Mouse (Mus musculus) left cerebral cortex, adult 8-10 months (tissue): ENCODE results near the gene Tcf23. TPM values are rescaled to one million over a fixed set of nuclear protein-coding genes. Genes with fewer than 3 reads are reported as not detected.

Source experiments
- DNase-seq, 2 experiments: peaks; one replicate each; pipeline ENCODE4 v3.0.0; 2022; ENCODE audit warnings: low spot score in 2 of 2
- total RNA-seq, 4 experiments: library from RNA; stranded (reverse); gene quantifications; 2 replicates each; pipeline ENCODE4 v1.2.4; 2022

The Tcf23 gene
- total RNA-seq = under 1 TPM; 0.12 to 0.27 (median 0.16) TPM

GRCm38 (mm10) chr5:30968416-30968815 lies at the start of gene Tcf23:
Tcf23 (plus strand) TSS chr5:30968662.
- no peak for DNase-seq

- DNase-seq = no peak
These were observed 49.8 kb upstream of the Tcf23 start for GRCm38 (mm10) chr5:30918691-30919090.

DNA sequence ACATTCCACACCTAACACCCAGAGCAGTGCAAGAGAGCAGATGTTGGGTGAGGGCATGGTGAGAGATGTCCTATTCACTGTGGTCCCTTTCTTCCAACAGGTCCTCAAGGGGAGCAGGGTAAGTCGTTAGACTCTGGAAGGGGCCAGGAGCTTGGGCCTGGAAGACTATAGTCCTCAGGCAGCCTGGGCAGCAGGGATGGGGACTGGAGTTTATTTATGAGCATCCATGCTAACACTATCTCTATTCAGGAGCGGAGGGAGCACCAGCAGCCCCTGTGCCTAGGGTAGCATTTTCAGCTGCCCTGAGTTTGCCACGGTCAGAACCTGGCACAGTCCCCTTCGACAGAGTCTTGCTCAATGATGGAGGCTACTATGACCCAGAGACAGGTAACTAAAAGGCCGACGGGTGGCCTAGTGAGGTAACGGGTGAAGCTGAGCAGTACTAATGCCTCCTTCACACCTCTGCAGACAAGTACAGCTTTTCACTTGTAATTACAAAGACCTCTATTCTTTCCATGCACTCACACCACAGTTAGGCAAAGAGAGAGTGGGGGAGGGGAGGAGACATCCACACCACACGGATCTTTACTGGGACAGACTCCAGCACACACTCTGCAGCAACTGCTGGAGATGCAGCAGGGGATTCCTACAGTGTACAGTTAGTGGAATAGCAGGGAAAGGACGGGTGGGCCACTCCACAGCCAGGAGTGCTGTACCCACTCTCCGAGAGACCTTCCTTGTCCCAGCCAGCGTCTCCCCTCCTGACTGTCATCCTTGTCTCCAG lies 48.4 kb upstream of the Tcf23 start:
- no peak for DNase-seq

- DNase-seq = no peak
These were observed 47.8 kb upstream of the Tcf23 start for GRCm38 (mm10) chr5:30920621-30921020.

GRCm38 (mm10) chr5:30921256-30922033 lies 47.0 kb upstream of the Tcf23 start, which contains the start of gene Khk:
Khk (plus strand) TSS chr5:30921431.
- peak; percentile 75 to 84 for DNase-seq

DNA sequence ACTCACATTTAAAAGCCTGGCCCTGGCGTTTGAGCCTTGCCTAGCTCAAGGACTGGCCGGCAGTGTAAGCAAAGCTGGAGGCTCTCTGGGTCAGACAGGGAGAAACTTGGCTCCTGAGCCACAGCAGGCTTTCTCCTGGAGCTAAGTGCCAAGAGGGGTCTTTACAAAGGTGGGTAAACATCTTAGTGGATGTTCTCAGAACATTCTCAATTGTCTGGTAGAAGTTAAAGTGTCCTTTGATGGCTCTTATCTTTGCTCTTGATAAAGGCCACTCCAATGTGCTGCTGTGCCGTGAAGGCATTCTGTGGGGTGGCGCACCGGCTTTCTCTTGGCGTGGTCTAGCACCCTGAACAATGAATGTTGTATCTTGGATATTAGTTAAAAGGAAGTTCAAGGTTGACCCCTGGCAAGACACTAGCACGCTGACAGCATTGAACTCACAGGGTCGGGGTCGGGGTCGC lies 45.9 kb upstream of the Tcf23 start:
- DNase-seq = no peak

- no peak for DNase-seq
These were observed 45.3 kb upstream of the Tcf23 start for GRCm38 (mm10) chr5:30923119-30923518.

DNA sequence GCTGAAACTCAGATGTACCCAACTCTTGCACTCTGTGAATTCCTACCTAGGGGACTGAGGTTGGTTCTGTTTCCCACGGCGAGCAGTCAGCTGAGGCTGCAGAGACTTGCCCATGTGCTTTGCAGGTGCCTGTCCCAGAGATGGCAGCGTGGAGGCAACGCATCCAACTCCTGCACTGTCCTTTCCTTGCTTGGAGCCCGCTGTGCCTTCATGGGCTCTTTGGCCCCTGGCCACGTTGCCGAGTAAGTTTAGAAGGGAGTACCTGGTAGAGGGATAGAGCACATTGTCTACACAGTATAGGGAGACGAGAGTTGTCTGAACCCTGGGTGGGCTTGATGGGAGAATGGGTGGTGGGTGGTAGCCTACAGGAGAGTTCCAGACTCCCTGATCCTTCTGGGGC lies 43.8 kb upstream of the Tcf23 start:
- DNase-seq = no peak

DNA sequence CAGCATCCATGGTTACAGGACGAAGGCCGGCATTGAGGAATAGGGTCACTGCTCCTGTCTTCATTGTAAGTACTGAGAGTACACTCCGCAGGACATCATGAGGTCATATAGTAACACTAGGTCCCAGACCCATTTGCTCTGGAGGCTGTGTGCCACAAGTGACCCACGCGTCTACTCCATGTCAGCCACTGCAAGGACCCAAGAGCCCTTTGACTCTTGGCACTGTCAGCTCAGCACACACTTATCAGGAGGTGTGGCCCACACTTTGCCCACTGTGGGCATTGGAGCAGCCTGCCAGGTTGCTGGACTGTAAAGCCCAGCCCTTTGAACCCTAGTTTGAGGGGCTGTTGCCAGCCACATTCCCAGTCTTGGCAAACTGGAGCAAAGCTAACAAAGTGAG lies 43.2 kb upstream of the Tcf23 start:
- no peak for DNase-seq

DNA sequence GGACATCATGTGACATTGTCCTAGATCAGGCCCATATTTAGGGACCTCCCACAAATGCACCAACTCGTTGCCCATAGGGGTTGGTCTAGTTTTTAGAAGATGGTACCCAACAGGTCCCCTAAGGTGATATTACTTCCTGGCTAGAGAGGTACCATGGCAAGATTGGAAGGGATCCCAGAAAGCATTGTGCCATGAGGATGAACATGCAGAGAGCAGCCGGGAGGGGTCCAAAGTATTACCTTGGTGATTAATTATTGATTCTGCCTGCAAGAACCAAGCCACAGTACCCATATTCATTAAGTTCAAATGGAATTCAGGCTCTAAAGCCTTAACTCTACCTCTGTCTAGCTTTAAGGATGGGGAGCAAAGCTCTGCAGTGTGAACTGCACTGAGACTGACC lies 42.4 kb upstream of the Tcf23 start:
- DNase-seq = no peak

DNA sequence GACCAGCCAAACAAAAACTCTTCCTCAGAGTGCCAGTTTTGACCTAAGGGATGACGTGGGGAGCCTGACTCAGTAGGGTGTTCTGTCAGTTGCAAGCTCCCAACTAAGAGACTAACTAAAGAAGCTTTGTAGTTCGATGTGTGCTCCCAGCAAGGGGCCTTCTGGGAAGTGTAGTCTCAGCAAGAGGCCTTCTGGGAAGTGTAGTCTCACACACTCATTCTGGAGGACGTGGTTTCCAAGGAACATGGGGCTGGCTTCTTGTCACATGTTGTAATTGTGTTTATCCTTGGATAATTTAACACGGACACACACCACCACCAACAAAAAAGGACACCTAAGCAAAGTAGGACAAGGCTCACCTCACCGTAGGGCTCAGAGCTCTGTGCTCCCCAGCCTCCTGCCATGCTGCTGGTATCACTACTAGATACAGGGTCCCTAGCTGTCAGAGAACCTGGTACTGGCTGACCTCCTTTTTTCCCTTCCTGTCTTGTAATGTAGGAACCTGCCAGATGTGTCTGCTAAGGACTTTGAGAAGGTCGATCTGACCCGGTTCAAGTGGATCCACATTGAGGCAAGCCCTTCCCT lies 40.4 kb upstream of the Tcf23 start:
- no peak for DNase-seq

DNA sequence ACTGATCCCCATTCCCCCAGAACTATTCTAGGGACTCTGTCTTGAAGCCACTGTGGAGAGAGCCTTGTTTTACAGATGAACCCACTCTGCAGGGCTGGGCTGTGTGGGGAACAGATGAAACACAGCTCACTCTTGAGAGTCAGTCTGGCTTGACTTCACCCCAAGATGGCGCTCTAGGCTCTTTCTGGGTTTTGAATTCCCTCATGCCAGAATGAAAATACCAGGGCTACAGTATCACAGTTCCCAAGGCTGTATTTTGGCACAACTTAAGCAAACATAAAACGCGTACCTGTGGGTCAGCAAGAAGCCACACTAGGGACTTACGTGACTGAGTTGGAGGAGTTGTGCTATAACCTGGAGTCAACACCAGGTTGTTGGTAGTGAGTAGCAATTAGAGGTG lies 38.3 kb upstream of the Tcf23 start:
- DNase-seq = peak in 1 of 2 experiments; percentile 60

- no peak for DNase-seq
These were observed 37.6 kb upstream of the Tcf23 start for GRCm38 (mm10) chr5:30930846-30931245.

DNA sequence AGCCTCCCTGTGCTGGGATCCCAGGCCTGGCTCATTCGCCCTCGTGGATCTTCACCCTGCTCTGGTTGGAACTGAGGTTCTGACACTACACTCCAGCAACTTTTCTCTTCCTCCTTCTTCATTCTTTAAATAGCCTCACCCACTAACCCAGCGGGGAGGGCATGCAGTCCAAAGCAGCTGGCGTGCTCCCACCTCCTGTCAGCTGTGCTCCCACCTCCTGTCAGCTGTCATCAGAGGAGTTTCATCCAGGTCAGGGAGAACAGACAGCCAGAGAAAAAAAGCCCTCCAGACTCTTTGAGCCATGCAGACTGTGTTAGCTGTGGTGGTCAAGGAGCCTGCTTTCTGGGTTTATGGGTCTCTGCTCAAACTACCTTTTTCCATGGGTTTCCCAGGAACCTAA lies 37.1 kb upstream of the Tcf23 start:
- DNase-seq = no peak

GRCm38 (mm10) chr5:30933705-30934104 lies 34.8 kb upstream of the Tcf23 start:
- DNase-seq = no peak

DNA sequence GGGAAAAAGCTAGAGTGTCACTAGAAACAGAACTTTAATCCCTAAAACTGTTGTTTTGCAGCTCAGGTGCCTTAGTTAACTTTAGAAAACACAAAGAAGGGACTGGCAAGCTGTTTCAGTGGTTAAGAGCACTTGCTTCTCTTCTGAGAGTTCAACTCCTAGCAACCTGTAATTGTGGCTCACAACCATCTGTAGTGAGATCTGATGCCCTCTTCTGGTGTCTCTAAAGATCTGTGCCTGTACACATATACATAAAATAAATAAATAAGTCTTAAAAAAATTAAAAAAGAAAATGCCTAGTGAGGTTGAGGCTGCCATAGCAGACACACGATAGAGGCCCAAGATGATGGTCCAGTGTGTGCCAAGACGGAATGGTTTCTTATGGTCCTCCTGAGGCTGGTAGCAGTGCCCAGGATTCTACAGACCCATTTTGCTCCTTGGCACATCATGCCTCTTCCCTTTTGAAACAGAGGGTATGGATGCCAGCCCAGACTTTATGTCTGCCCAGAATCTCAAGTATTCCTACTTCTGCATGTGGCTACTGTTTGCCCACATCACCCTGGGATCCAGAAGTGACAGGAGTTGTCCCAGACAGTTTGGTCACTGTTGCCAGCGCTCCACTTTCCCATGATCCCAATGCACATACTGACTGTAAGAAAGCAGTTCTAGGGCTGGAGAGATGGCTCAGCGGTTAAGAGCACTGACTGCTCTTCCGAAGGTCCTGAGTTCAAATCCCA lies 33.6 kb upstream of the Tcf23 start:
- no peak for DNase-seq

- DNase-seq = no peak
These were observed 25.5 kb upstream of the Tcf23 start for GRCm38 (mm10) chr5:30943004-30943403.

DNA sequence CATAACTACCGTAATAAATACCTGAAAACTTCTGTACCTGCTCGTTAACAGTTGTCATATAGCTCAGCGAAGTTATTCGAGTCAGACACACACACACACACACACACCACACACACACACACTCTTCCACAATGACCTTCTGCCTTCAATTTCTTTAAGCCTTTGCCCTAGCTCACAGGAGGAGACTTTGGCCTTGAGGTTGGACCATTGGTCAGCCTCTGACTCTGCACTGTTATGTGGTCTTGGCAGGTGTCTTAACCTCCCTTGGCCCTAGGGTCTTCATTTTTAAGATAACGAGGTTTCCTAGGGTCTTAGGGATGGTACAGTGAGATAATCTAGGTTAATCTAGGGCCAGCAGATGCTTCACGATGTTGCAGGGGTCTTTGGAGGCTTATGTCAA lies 24.1 kb upstream of the Tcf23 start:
- DNase-seq = no peak

DNA sequence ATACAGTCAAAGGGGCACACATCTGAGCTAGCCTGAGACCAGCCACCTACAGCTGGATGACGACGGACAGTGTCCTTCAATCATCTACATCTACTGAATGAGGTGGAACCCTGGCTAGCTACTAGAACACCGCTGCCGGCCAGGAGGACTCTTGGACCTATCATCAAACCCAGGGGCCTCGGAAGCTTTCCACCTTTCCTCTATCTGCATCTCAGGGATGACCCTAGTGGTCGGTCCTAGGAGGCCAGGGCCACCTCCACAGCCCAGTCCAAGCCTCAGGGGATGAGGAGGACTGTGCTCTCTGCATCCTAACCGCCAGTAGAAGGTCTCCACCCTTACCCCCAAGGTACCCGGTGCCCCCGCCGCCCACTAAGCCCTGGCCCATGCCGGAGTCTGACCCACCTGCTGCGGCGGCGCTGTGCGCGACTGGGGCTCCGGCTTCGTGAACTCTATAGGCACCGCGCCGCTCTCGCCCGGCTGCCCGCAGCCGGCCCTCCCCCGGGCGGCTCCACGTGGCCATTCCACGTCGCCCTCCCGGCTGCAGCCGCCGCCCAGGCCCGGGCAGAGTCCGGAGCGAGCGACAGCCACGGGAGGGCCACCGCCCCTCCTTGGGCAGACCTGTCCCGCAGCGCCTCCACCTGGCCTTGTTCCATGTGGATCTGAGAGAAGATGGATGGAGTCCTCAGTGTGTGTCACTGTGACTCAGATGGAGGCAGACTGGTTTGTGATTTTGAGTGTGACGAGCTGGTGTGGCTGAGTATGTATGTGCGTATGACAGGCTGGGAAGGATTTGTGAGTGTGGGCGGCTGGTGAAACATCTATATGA lies 23.3 kb upstream of the Tcf23 start, which contains the start of gene Cgref1:
Gene Cgref1 (minus strand): TSS at position 636 of the 826 bp plus-strand sequence.
- peak; percentile 55 to 82 for DNase-seq

DNA sequence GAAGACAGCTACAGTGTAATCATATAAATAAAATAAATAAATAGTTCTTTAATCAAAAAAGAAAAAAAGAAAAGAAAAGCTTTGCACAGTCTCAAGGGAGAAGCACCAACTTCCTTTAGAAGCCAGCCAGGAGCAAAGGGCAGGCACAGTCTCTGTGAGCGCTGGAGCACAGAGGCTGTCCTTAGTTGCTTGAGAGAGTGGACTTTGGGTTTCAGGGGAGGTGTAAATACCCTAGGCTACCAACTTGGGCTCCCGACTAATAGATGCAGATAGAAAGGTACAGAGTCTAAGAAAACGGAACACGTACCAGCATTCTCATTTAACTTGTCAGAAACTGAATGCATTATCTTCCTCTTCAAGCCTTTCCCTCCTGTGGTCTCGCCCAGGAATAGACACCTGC lies 19.8 kb upstream of the Tcf23 start:
- no peak for DNase-seq
